Mouse (Mus musculus) kidney, postnatal 10 days (tissue): ENCODE measurements around the gene Grpr.

Source experiments
- DNase-seq: peaks from one replicate; pipeline ENCODE4 v3.0.0; 2021; ENCODE audit warnings: mixed read lengths

The Grpr gene

GRCm38 (mm10) chrX:163549666-163550065, at the start of gene Grpr:
Gene Grpr (minus strand): TSS chrX:163549677.
- peak; percentile 69 for DNase-seq

DNA sequence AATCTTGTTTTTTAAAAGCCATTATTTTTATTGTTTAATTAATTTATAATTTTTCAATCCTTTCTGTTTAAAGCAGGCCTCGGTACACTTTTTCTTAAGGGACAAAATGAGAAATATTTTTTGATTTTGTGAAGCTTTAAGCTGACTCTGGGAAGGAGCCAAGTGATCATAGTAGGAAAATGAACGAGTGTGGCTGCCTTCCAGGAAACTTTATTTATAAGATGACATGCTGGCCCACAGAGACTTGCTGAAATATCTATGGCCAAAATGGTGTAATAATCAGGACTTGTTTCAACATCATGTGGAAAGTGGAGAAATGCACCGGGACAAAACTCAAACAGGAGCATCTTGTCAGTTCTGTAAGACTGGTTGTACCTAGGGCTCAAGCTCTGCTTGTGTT, 11.0 kb upstream of the Grpr start:
- no peak for DNase-seq

DNA sequence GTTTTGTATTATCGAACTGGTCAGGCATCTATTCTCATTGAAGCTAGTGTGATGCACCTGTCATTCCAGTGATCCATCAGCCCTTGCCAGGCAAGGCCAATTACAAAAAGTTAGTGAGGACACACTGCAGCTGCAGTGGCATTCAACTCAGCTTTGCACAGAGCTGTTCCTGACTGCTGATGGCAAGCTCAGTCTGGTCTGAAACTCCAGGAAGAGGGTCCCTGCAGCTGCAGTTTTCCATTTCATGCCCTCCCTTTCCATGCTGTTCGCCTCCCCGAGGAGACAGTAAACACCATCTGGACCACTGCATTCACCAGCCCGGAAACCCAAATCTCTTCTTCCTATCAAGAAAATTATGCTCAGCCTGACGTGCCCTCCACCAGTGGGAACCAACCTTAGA, 2.4 kb downstream of the Grpr start:
- DNase-seq: no peak

- DNase-seq: no peak
Measured at GRCm38 (mm10) chrX:163532836-163533235, 16.6 kb downstream of the Grpr start.

DNA sequence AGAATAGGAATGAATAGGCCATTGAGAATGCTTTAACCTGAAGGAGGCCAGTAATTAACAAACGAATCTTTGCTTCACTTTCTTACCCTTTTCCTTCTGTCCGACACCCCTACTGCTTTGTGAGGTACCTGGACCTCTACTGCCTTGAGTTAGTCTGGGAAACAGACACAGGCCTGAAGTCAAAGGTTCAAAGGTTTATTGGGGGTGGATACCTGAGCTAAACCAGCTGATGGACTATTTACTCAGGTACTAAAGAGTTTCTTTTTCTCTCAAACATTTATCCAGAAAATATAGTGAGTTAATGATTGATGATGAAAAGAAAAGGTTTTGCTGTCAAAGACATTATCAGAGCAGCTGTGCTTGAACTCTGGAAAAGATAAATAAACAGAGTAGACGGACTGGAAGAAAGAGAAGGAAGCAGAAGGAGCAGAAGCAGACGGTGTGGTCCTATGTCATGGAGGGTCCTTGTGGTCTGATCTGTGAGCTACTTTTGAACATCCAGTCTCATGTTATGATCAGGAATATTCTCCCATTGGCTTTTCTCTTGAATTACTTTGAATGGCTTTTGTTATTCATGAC, 30.4 kb downstream of the Grpr start:
- DNase-seq: no peak

GRCm38 (mm10) chrX:163511766-163512165, 37.7 kb downstream of the Grpr start:
- DNase-seq: no peak

- DNase-seq: no peak
Measured at GRCm38 (mm10) chrX:163502088-163502487, 47.4 kb downstream of the Grpr start.
